Mouse (Mus musculus): ENCODE data around the gene Sppl2b.

Sppl2b gene

GRCm38 (mm10) chr10:80845055-80845693 is 9.9 kb upstream of the Sppl2b start:
- DNase-seq (ENCODE audit: low spot score in 2 of 2): no peak

GRCm38 (mm10) chr10:80845732-80846131 is 9.3 kb upstream of the Sppl2b start:
- DNase-seq (ENCODE audit: low spot score in 2 of 2): no peak

- no peak for DNase-seq (ENCODE audit: low spot score in 2 of 2)
Measured at GRCm38 (mm10) chr10:80848571-80848970, 6.5 kb upstream of the Sppl2b start.

GRCm38 (mm10) chr10:80855749-80856073 is 636 bp downstream of the Sppl2b start:
- no peak for DNase-seq (ENCODE audit: low spot score in 2 of 2)

GRCm38 (mm10) chr10:80856267-80856666 is 1.2 kb downstream of the Sppl2b start:
- DNase-seq (ENCODE audit: low spot score in 2 of 2): no peak

GRCm38 (mm10) chr10:80856908-80857307 is 1.8 kb downstream of the Sppl2b start:
- no peak for DNase-seq (ENCODE audit: low spot score in 2 of 2)

- no peak for DNase-seq (ENCODE audit: low spot score in 2 of 2)
Measured at GRCm38 (mm10) chr10:80857386-80857785, 2.3 kb downstream of the Sppl2b start.

GRCm38 (mm10) chr10:80857848-80858247 is 2.8 kb downstream of the Sppl2b start:
- no peak for DNase-seq (ENCODE audit: low spot score in 2 of 2)

GRCm38 (mm10) chr10:80858350-80858935 is 3.4 kb downstream of the Sppl2b start:
- no peak for DNase-seq (ENCODE audit: low spot score in 2 of 2)

- DNase-seq (ENCODE audit: low spot score in 2 of 2): no peak
Measured at GRCm38 (mm10) chr10:80862305-80862704, 7.2 kb downstream of the Sppl2b start.

- DNase-seq (ENCODE audit: low spot score in 2 of 2): no peak
Measured at GRCm38 (mm10) chr10:80864446-80864845, 9.4 kb downstream of the Sppl2b start.

GRCm38 (mm10) chr10:80870993-80871392 is 15.9 kb downstream of the Sppl2b start:
- no peak for DNase-seq (ENCODE audit: low spot score in 2 of 2)

GRCm38 (mm10) chr10:80871581-80871980 is 16.5 kb downstream of the Sppl2b start, which contains the start of gene Tmprss9:
Gene Tmprss9 (plus strand): TSS chr10:80871848.
- no peak for DNase-seq (ENCODE audit: low spot score in 2 of 2)

GRCm38 (mm10) chr10:80874035-80874434 is 19.0 kb downstream of the Sppl2b start:
- no peak for DNase-seq (ENCODE audit: low spot score in 2 of 2)

- peak in 1 of 2 experiments; percentile 38 for DNase-seq (ENCODE audit: low spot score in 2 of 2)
Measured at GRCm38 (mm10) chr10:80876028-80876427, 21.0 kb downstream of the Sppl2b start.

- no peak for DNase-seq (ENCODE audit: low spot score in 2 of 2)
Measured at GRCm38 (mm10) chr10:80876594-80876993, 21.5 kb downstream of the Sppl2b start.

- DNase-seq (ENCODE audit: low spot score in 2 of 2): peak in 1 of 2 experiments; percentile 42
Measured at GRCm38 (mm10) chr10:80880131-80880641, 25.1 kb downstream of the Sppl2b start.

GRCm38 (mm10) chr10:80880901-80881300 is 25.8 kb downstream of the Sppl2b start:
- DNase-seq (ENCODE audit: low spot score in 2 of 2): no peak

- DNase-seq (ENCODE audit: low spot score in 2 of 2): peak in 1 of 2 experiments; percentile 64
Measured at GRCm38 (mm10) chr10:80881301-80881700, 26.2 kb downstream of the Sppl2b start.

GRCm38 (mm10) chr10:80887181-80887580 is 32.1 kb downstream of the Sppl2b start:
- no peak for DNase-seq (ENCODE audit: low spot score in 2 of 2)

- DNase-seq (ENCODE audit: low spot score in 2 of 2): no peak
Measured at GRCm38 (mm10) chr10:80895100-80895499, 40.0 kb downstream of the Sppl2b start.

- no peak for DNase-seq (ENCODE audit: low spot score in 2 of 2)
Measured at GRCm38 (mm10) chr10:80895697-80896096, 40.6 kb downstream of the Sppl2b start.

Measured in urinary bladder, adult 18-20 months (tissue).